Mouse (Mus musculus) cortical plate, adult 2 months (tissue): ENCODE results near the gene Arhgef17.

ENCODE experiments used
- CTCF ChIP-seq: fragments of 200-500 bp; IDR thresholded peaks from 2 replicates; pipeline ENCODE4 v1.5.1; 2011; ENCODE audit warnings: mild to moderate bottlenecking, control low read depth, low read length; ENCODE audit not compliant: insufficient read depth; ENCODE audit errors: extremely low read depth
- POLR2A ChIP-seq: fragments of 200-500 bp; IDR thresholded peaks from 2 replicates; pipeline ENCODE4 v1.6.1; 2011; ENCODE audit warnings: mild to moderate bottlenecking, low read length, control low read depth; ENCODE audit not compliant: insufficient read depth; ENCODE audit errors: extremely low read depth

DNA sequence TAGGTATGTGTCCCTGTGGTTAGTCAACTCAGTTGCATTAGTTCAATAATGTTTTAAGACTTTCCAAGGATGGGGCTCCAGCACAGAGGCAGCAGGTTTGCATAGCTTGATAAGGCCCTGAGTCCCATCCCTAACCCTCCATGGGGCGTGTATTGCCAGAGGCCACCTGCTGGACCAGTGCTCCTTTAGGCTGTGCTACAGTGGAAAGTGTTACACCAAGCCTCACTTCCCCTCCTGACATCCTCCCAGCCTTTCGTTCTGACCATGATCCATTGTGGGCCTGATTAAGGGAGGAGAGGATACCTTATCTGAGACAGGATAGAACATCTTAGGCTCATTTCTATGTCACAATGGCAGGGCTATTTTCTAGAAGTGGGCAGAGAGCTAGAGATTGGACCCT lies 88.0 kb downstream of the Arhgef17 start:
- TF ChIP-seq CTCF: no peak
- no peak for TF ChIP-seq POLR2A
